Mouse (Mus musculus) hindbrain, embryonic 11.5 days (tissue): ENCODE data around the gene Gm20481. TPM values are rescaled to one million over a fixed set of nuclear protein-coding genes. Genes with fewer than 3 reads are reported as not detected.
"Not testable (repeated sequence)": the region's sequence is repeated elsewhere in the genome, so short reads cannot be mapped to it uniquely, and the experiment has no call there.

ENCODE experiments used
- ATAC-seq: fragments of 200-750 bp; cut with Nextera tagmentation; 2 replicates; pipeline ENCODE4 v1.8.0; 2017; ENCODE audit warnings: mild to moderate bottlenecking, moderate TSS enrichment, moderate library complexity; ENCODE audit not compliant: low FRiP score
- DNase-seq: peaks from one replicate; pipeline ENCODE4 v3.0.0-alpha.2; 2015; ENCODE audit warnings: low spot score
- H3K27ac ChIP-seq: fragments of 300-500 bp; sonication (generic); 2 replicates; pipeline ENCODE4 v1.5.1; 2014; ENCODE audit warnings: mild to moderate bottlenecking, low read depth, low read length
- H3K27me3 ChIP-seq: fragments of 300-500 bp; sonication (generic); 2 replicates; pipeline ENCODE4 v1.6.1; 2014; ENCODE audit warnings: mild to moderate bottlenecking, low read length, moderate library complexity, mixed read lengths; ENCODE audit not compliant: control insufficient read depth, insufficient read depth
- H3K36me3 ChIP-seq: fragments of 300-500 bp; sonication (generic); 2 replicates; pipeline ENCODE4 v1.6.1; 2014; ENCODE audit warnings: mild to moderate bottlenecking, low read length, moderate library complexity, mixed read lengths; ENCODE audit not compliant: control insufficient read depth, insufficient read depth
- H3K4me1 ChIP-seq: fragments of 300-500 bp; sonication (generic); replicated peaks from 2 replicates; pipeline ENCODE4 v1.6.1; 2014; ENCODE audit warnings: low read length, mixed read lengths; ENCODE audit not compliant: control insufficient read depth, insufficient read depth
- H3K4me2 ChIP-seq: fragments of 300-500 bp; sonication (generic); replicated peaks from 2 replicates; pipeline ENCODE4 v1.6.1; 2014; ENCODE audit warnings: mild to moderate bottlenecking, low read depth, low read length
- H3K4me3 ChIP-seq: fragments of 300-500 bp; sonication (generic); 2 replicates; pipeline ENCODE4 v1.5.1; 2014; ENCODE audit warnings: low read depth, low read length
- H3K9ac ChIP-seq: fragments of 300-500 bp; sonication (generic); 2 replicates; pipeline ENCODE4 v1.6.1; 2014; ENCODE audit warnings: low read depth, low read length
- H3K9me3 ChIP-seq: fragments of 300-500 bp; sonication (generic); 2 replicates; pipeline ENCODE4 v1.6.1; 2016; ENCODE audit warnings: low read length; ENCODE audit not compliant: control insufficient read depth
- WGBS: fragments of 180-500 bp; shearing (Covaris S2); extraction: QIAGEN DNeasy Blood & Tissue Kit; methylation state at CpG from one replicate; pipeline ENCODE4 v1.1.7; 2014; 5-methylcytosine and 5-hydroxymethylcytosine counted together
- polyA plus RNA-seq: library from polyadenylated mRNA; unstranded; fragments of >200 nt; fragmentation: Nextera tagmentation; extraction: Ambion mirVana; gene quantifications from 2 replicates; pipeline ENCODE4 v1.2.1, GENCODE M21; 2014

Gene Gm20481
- polyA plus RNA-seq: 0.49 TPM in 1 of 2 replicates, not detected in the other

GRCm38 (mm10) chr17:34969822-34970221 is at the start of gene Gm20481:
TSS of gene Gm20481 (plus strand) at chr17:34969912.
- not testable (repeated sequence) for H3K36me3 ChIP-seq, DNase-seq, H3K4me3 ChIP-seq, H3K4me2 ChIP-seq, H3K9ac ChIP-seq, H3K27ac ChIP-seq, ATAC-seq, H3K4me1 ChIP-seq, H3K9me3 ChIP-seq
- 60% methylated on average over 6 of the region's 11 CpGs for WGBS
- H3K27me3 ChIP-seq: peaks cover 18% of the 10 kb centered on the region

DNA sequence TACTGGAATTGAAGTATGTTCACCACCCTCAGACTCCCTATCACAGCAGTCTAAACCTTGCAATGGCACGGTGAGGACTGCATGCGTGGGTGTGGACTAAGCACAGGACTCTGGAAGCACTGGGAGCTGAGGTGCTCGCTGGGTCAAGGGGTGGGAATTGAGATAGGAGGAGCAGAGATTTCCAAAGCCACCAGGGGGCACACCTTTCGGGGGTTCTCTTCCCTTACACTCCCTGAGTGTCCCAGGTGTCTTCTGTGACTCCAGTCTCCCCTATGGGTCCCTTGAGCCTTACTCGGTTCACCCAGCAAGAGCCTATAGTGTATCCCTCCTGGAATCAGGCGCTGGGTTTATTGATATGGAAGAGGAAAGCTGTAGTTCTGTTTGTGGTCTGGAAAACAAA is 46.8 kb upstream of the Gm20481 start:
- WGBS: 57% methylated on average over 6 of the region's 6 CpGs

DNA sequence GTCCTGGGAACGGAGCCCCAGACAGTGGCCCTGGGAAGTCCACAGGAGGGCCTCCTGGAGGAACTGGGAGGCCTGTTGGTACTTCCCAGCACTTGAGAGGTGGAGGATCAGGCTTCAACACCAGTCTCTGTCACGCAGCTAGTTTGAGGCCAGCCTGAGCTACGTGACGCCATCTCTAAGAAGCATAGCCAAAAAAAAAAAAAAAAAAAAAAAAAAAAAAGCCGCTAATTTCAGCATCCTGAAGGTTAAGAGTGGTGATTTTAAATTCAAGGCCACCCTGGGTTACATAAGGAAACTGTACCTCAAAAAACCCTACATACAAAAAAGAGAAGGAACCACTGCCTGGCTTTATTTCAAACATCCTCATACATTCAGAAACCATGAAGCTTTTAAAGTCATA is 45.5 kb upstream of the Gm20481 start:
- no peak overlapping the region for H3K9ac ChIP-seq
- WGBS: 72% methylated on average over 5 of the region's 5 CpGs

More for the DNA sequence above, 46.8 kb upstream of the Gm20481 start:
- Histone ChIP-seq H3K36me3 (no peaks in the 10 kb centered on the region), H3K27me3 (no peaks in the 10 kb centered on the region), H3K4me3 (no peak overlapping the region), H3K4me2 (no peak overlapping the region), H3K4me1 (no peaks in the 10 kb centered on the region), H3K9ac (no peak overlapping the region), H3K27ac (no peak overlapping the region), H3K9me3 (no peaks in the 10 kb centered on the region)
- ATAC-seq (no peak), DNase-seq (no peak)

GRCm38 (mm10) chr17:34927306-34928019 is 42.2 kb upstream of the Gm20481 start:
- no peak overlapping the region for H3K9ac ChIP-seq
- H3K4me1 ChIP-seq: 0 out of 2 replicates have a peak, but pooled peaks cover 3% of the 10 kb centered on the region
- H3K27ac ChIP-seq: no peak overlapping the region
- no peaks in the 10 kb centered on the region for H3K9me3 ChIP-seq
- H3K27me3 ChIP-seq: no peaks in the 10 kb centered on the region
- ATAC-seq (no peak), DNase-seq (no peak)
- H3K36me3 ChIP-seq: no peaks in the 10 kb centered on the region
- no peak overlapping the region for H3K4me2 ChIP-seq
- no peak overlapping the region for H3K4me3 ChIP-seq
- WGBS: 87% methylated on average over 18 of the region's 18 CpGs

More for the DNA sequence above, 45.5 kb upstream of the Gm20481 start:
- Histone ChIP-seq H3K4me2 (no peak overlapping the region), H3K4me3 (no peak overlapping the region), H3K9me3 (no peaks in the 10 kb centered on the region), H3K4me1 (no peaks in the 10 kb centered on the region), H3K36me3 (no peaks in the 10 kb centered on the region), H3K27me3 (no peaks in the 10 kb centered on the region), H3K27ac (no peak overlapping the region)
- ATAC-seq (no peak), DNase-seq (no peak)

- no peaks in the 10 kb centered on the region for H3K27me3 ChIP-seq
- ATAC-seq (no peak), DNase-seq (no peak)
- no peak overlapping the region for H3K9ac ChIP-seq
- WGBS: 72% methylated on average over 4 of the region's 4 CpGs
- H3K4me3 ChIP-seq: no peak overlapping the region
- no peaks in the 10 kb centered on the region for H3K36me3 ChIP-seq
- H3K4me2 ChIP-seq: no peak overlapping the region
- 0 out of 2 replicates have a peak, but pooled peaks cover 3% of the 10 kb centered on the region for H3K4me1 ChIP-seq
- H3K27ac ChIP-seq: no peak overlapping the region
- H3K9me3 ChIP-seq: no peaks in the 10 kb centered on the region
Measured at GRCm38 (mm10) chr17:34928841-34929240, 40.9 kb upstream of the Gm20481 start.

DNA sequence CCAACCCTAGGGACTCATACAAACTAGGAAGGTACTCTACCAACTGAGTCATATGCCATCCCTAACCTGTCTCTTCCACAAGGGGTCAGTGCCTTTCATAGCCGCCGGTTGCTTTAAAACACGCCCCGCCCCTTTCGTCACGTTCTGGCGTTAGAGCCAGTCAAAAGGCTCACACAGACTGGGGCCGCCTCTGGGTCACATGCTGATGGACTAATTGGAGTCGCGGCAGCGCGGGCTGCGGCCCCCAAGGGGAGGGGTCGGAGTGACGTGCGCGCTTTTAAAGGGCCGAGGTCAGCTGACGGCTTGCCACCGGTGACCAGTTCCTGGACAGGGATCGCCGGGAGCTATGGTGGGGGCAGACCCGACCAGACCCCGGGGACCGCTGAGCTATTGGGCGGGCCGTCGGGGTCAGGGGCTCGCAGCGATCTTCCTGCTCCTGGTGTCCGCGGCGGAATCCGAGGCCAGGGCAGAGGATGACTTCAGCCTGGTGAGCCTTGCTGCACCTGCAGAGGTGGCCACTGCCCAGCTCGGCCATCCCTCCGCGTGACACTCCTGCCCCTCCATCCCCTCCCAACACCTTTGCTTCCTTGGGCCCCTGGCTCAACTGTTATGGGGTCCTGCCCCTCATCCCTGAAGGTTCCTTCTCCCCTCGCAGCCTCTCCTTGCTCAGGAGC is 38.5 kb upstream of the Gm20481 start, which contains the start of gene Neu1:
TSS of gene Neu1 (plus strand) at position 193 of the 674 bp plus-strand sequence.
- no peaks in the 10 kb centered on the region for H3K36me3 ChIP-seq
- peak; percentile 98 for DNase-seq
- peak within 1 kb of the TSS; percentile 93 for H3K4me2 ChIP-seq
- no peak within 1 kb of the TSS for H3K27ac ChIP-seq
- H3K27me3 ChIP-seq: no peaks in the 10 kb centered on the region
- peak within 1 kb of the TSS; percentile 75 for H3K9ac ChIP-seq
- WGBS: 1% methylated on average over 37 of the region's 38 CpGs
- peak within 1 kb of the TSS; percentile 69 for H3K4me3 ChIP-seq
- H3K9me3 ChIP-seq: no peaks in the 10 kb centered on the region
- peak; percentile 96 for ATAC-seq
- 0 out of 2 replicates have a peak, but pooled peaks cover 3% of the 10 kb centered on the region for H3K4me1 ChIP-seq

GRCm38 (mm10) chr17:34931735-34932098 is 38.0 kb upstream of the Gm20481 start:
- 0 out of 2 replicates have a peak, but pooled peaks cover 3% of the 10 kb centered on the region for H3K4me1 ChIP-seq
- no peaks in the 10 kb centered on the region for H3K9me3 ChIP-seq
- no peak overlapping the region for H3K27ac ChIP-seq
- no peaks in the 10 kb centered on the region for H3K27me3 ChIP-seq
- 19% methylated on average over 14 of the region's 14 CpGs for WGBS
- H3K4me3 ChIP-seq: peak overlapping the region; percentile 69
- peak; percentile 56; the same call in 1 of the 2 replicates for ATAC-seq
- H3K4me2 ChIP-seq: peak overlapping the region; percentile 93
- peak overlapping the region; percentile 75 for H3K9ac ChIP-seq
- no peak for DNase-seq
- no peaks in the 10 kb centered on the region for H3K36me3 ChIP-seq

GRCm38 (mm10) chr17:34932287-34932686 is 37.4 kb upstream of the Gm20481 start:
- WGBS: 91% methylated on average over 8 of the region's 8 CpGs

More at GRCm38 (mm10) chr17:34932287-34932686, 37.4 kb upstream of the Gm20481 start:
- Histone ChIP-seq H3K4me3 (peak overlapping the region; percentile 69; the same call in 1 of the 2 replicates), H3K27me3 (no peaks in the 10 kb centered on the region), H3K36me3 (no peaks in the 10 kb centered on the region), H3K9me3 (no peaks in the 10 kb centered on the region), H3K4me1 (0 out of 2 replicates have a peak, but pooled peaks cover 3% of the 10 kb centered on the region), H3K27ac (no peak overlapping the region), H3K4me2 (peak overlapping the region; percentile 93), H3K9ac (no peak overlapping the region)
- ATAC-seq: no peak
- no peak for DNase-seq
